Mouse (Mus musculus) embryonic fibroblast, embryonic 13.5 days (primary cell): ENCODE results near the gene Il1rap.

Experiments
- CTCF ChIP-seq: IDR thresholded peaks from 2 replicates; pipeline ENCODE4 v1.5.1; 2011; ENCODE audit warnings: mild to moderate bottlenecking, control low read depth, low read length, moderate library complexity, borderline replicate concordance; ENCODE audit not compliant: insufficient read depth
- POLR2A ChIP-seq: IDR thresholded peaks from 2 replicates; pipeline ENCODE4 v1.6.1; 2011; ENCODE audit warnings: low read depth, mild to moderate bottlenecking, control low read depth, low read length, moderate library complexity

GRCm38 (mm10) chr16:26669081-26669480 lies 87.6 kb downstream of the Il1rap start:
- no peak for TF ChIP-seq CTCF
- TF ChIP-seq POLR2A, result no peak
